Mouse (Mus musculus) erythroblast, embryonic 14.5 days (primary cell): ENCODE data around the gene Tpt1. TPM values are rescaled to one million over a fixed set of nuclear protein-coding genes. Genes with fewer than 3 reads are reported as not detected.
"Not testable (repeated sequence)": the region's sequence is repeated elsewhere in the genome, so short reads cannot be mapped to it uniquely, and the experiment has no call there.

Experiments used
- H3K27me3 ChIP-seq: 2 replicates; pipeline ENCODE4 v1.6.1; 2012; ENCODE audit warnings: inconsistent platforms; ENCODE audit not compliant: control insufficient read depth
- H3K36me3 ChIP-seq: 2 replicates; pipeline ENCODE4 v1.6.1; 2012; ENCODE audit warnings: mild to moderate bottlenecking, inconsistent platforms; ENCODE audit not compliant: control insufficient read depth
- H3K4me1 ChIP-seq: 2 replicates; pipeline ENCODE4 v1.6.1; 2012; ENCODE audit warnings: inconsistent platforms; ENCODE audit not compliant: control insufficient read depth
- H3K4me3 ChIP-seq: replicated peaks from 2 replicates; pipeline ENCODE3; 2012; ENCODE audit warnings: moderate library complexity, mild to moderate bottlenecking, inconsistent platforms
- H3K9me3 ChIP-seq: 2 replicates; pipeline ENCODE4 v1.6.1; 2012; ENCODE audit warnings: low read length, inconsistent platforms, mixed read lengths; ENCODE audit not compliant: control insufficient read depth
- GATA1 ChIP-seq: IDR thresholded peaks from 2 replicates; pipeline ENCODE4 v1.6.1; 2012; ENCODE audit warnings: low read length, inconsistent platforms, mixed read lengths
- TAL1 ChIP-seq: IDR thresholded peaks from 3 replicates; pipeline ENCODE4 v1.6.1; 2012; ENCODE audit warnings: low read length, inconsistent platforms, mixed read lengths
- polyA plus RNA-seq: library from polyadenylated mRNA; stranded (reverse); fragments of >175 nt; gene quantifications from 2 replicates; pipeline ENCODE4 v1.2.3, GENCODE M21; 2012

Gene Tpt1
- polyA plus RNA-seq, 1 experiment: 472 TPM

GRCm38 (mm10) chr14:75852016-75852415 is 7.1 kb downstream of the Tpt1 start:
- peaks cover 22% of the 10 kb centered on the region for H3K4me1 ChIP-seq
- no peaks in the 10 kb centered on the region for H3K27me3 ChIP-seq
- TF ChIP-seq TAL1 (no peak), GATA1 (no peak)
- H3K9me3 ChIP-seq: no peaks in the 10 kb centered on the region
- peaks cover 57% of the 10 kb centered on the region for H3K36me3 ChIP-seq
- H3K4me3 ChIP-seq: no peak overlapping the region

- TF ChIP-seq GATA1 (no peak), TAL1 (no peak)
- Histone ChIP-seq H3K36me3 (peaks cover 23% of the 10 kb centered on the region), H3K4me1 (peaks cover 2% of the 10 kb centered on the region), H3K9me3 (no peaks in the 10 kb centered on the region), H3K4me3 (no peak overlapping the region), H3K27me3 (no peaks in the 10 kb centered on the region)
Measured at GRCm38 (mm10) chr14:75855263-75855992, 10.5 kb downstream of the Tpt1 start.

DNA sequence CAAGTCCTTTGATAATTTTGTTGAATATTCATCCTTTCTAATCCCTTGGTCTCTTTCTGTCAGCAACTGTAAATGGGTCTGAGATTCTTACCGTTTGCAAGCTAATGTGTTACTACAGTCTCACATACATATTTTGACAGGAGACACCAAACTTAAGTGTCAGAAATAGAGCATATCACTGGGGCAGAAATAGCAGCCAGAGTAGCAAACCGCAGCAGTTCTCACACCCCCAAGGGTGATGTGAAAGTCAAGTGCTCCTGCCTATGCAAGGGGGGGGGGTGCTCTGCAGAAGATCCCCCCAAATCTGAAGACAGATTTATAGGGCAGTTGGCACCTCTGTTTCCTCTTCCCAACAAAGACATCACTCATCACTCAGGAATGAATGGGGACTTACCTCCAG is 13.3 kb downstream of the Tpt1 start:
- H3K27me3 ChIP-seq: no peaks in the 10 kb centered on the region
- peaks cover 3% of the 10 kb centered on the region; the same call in 1 of the 2 replicates for H3K36me3 ChIP-seq
- H3K4me1 ChIP-seq: no peaks in the 10 kb centered on the region; the same call in 1 of the 2 replicates
- no peak for TF ChIP-seq TAL1
- TF ChIP-seq GATA1: no peak
- no peaks in the 10 kb centered on the region for H3K9me3 ChIP-seq
- H3K4me3 ChIP-seq: no peak overlapping the region

DNA sequence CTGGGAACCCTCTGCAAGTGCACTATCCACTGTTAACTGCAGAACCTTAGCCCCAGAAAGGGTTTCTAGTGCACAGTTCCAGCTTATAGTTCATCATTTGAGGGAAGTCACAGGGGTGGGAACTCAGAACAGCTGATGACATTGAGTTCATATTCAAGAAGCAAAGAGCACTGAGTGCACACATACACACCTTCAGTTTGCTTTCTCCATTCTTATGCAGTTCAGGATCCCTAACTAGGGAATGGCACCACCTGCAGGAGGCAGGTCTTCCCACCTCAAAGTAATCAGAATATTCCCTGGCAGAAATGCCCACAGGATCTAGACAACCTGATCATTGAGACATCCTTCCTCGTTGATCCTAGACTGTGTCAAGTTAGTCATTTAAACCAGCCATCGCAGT is 14.7 kb downstream of the Tpt1 start:
- no peak overlapping the region for H3K4me3 ChIP-seq
- no peak for TF ChIP-seq TAL1
- TF ChIP-seq GATA1: no peak
- H3K36me3 ChIP-seq: no peaks in the 10 kb centered on the region
- H3K9me3 ChIP-seq: no peaks in the 10 kb centered on the region
- H3K27me3 ChIP-seq: no peaks in the 10 kb centered on the region
- no peaks in the 10 kb centered on the region; the same call in 1 of the 2 replicates for H3K4me1 ChIP-seq

GRCm38 (mm10) chr14:75862701-75863100 is 17.8 kb downstream of the Tpt1 start:
- H3K4me1 ChIP-seq: no peaks in the 10 kb centered on the region; the same call in 1 of the 2 replicates
- H3K27me3 ChIP-seq: no peaks in the 10 kb centered on the region
- no peak overlapping the region for H3K4me3 ChIP-seq
- H3K36me3 ChIP-seq: no peaks in the 10 kb centered on the region
- H3K9me3 ChIP-seq: no peaks in the 10 kb centered on the region
- TF ChIP-seq TAL1: no peak
- TF ChIP-seq GATA1: no peak

DNA sequence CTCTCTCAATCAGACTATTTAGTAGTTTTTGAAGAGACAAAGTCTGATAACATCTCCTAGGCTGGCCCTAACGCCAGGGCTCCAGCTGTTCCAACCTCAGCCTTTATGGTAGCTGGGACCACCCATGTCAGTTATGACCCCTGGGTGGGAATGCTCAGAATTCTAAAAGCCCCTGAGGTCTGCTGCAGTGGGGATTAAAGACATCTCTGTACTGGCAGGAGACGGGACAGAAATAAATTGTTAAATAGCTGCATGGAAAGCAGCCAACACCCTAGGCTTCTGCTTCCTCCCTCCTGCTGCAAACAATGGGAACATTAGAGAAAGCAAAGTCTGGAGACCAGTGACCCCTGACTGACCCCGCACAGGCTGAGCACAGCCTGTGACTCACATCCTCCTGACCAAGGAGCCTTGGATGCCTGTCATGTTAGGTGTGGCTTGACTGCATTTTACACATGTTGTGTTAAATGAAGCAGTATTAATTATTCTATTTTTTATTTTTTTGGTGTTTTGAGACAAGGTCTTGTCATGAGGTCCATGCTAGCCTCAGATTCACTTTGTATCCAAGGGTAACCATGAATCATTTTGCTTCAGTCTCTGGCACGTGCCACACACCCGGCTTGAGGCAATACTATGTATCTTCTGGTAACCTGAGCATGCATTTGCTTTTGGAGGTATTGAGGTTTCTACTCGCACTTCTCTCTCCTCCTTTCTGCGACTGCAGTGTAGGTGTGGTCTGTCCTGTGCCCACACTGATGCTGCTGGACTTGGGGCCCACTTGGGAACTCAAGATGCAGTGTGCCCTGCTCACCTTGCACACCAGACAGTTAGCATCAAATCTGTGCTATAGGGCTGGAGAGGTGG is 18.9 kb downstream of the Tpt1 start:
- H3K9me3 ChIP-seq: no peaks in the 10 kb centered on the region
- H3K27me3 ChIP-seq: no peaks in the 10 kb centered on the region
- H3K4me1 ChIP-seq: no peaks in the 10 kb centered on the region; the same call in 1 of the 2 replicates
- no peak for TF ChIP-seq TAL1
- TF ChIP-seq GATA1: no peak
- no peak overlapping the region for H3K4me3 ChIP-seq
- no peaks in the 10 kb centered on the region for H3K36me3 ChIP-seq

- H3K27me3 ChIP-seq: no peaks in the 10 kb centered on the region
- H3K9me3 ChIP-seq: peaks cover 3% of the 10 kb centered on the region; the same call in 1 of the 2 replicates
- no peaks in the 10 kb centered on the region; the same call in 1 of the 2 replicates for H3K4me1 ChIP-seq
- TF ChIP-seq GATA1 (no peak), TAL1 (no peak)
- H3K36me3 ChIP-seq: no peaks in the 10 kb centered on the region
- no peak overlapping the region for H3K4me3 ChIP-seq
Measured at GRCm38 (mm10) chr14:75866706-75867333, 21.9 kb downstream of the Tpt1 start.

DNA sequence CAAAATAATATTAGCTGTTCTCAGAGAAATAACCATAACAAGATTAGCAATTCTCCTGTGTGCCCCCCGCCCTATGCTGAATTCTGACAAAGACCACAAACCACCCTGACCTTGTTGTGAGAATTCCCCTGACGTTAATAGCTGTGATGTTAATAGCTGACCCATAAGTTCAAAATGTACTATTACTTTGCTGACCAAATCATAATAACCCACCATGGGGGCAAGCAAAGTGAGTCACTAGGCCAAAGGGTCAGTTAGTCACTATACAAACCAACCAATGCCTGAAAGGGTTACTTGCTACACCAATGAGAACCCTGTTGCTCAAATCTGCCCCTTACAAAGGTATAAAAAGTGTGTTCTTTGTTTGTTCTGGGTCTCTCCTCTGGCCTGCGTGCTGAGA is 23.1 kb downstream of the Tpt1 start:
- not testable (repeated sequence) for H3K27me3 ChIP-seq, H3K4me1 ChIP-seq, H3K36me3 ChIP-seq, H3K9me3 ChIP-seq, H3K4me3 ChIP-seq
